Mouse (Mus musculus) kidney, adult 2 months (tissue): ENCODE results near the gene Cd247.
A peak's percentile ranks its signal among the peaks of the same experiment; 100 is the strongest.

ENCODE experiments used
- CTCF ChIP-seq: fragments of 200-500 bp; conservative IDR thresholded peaks from 2 replicates; pipeline ENCODE4 v1.5.1; 2011; ENCODE audit warnings: low read depth, mild to moderate bottlenecking, control low read depth, low read length, moderate library complexity, mixed read lengths; ENCODE audit not compliant: insufficient read depth, insufficient read length
- POLR2A ChIP-seq: fragments of 200-500 bp; IDR thresholded peaks from one replicate; pipeline ENCODE4 v1.6.1; 2011; ENCODE audit warnings: low read depth, low read length, control low read depth

DNA sequence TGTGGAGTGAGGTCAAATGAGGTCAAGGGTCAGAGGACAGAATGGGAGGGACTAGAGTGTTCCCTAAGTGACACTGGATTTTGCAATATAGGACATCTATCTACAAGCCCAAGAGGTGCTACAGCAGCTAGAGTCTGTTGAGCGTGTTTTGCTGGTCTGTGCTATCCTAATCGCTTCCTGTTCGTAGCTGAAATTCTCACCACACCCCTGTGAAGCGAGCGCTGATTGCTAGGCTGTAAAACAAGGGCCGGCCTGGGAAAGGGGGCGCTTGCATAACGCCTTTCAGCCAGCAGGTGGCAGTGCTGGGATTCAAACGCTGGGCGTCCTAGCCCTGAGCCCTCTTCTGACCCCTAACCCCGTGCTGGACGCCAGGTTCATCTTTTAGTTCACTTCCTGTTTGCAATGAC is 17.0 kb upstream of the Cd247 start:
- peak; percentile 80 for TF ChIP-seq CTCF
- TF ChIP-seq POLR2A, result no peak
